Mouse (Mus musculus) adrenal gland, adult 18-20 months (tissue): ENCODE measurements at regions not wholly inside any gene's neighbourhood (a gene's known extent, or its start where the extent isn't known, plus 50 kb on each side); places are given as distances from the start of the nearest gene placed in this dataset.
A peak's percentile ranks its signal among the peaks of the same experiment; 100 is the strongest.

Experiments
- DNase-seq, 2 experiments: peaks; one replicate each; pipeline ENCODE4 v3.0.0; 2021 to 2022; ENCODE audit warnings: low spot score in 2 of 2

DNA sequence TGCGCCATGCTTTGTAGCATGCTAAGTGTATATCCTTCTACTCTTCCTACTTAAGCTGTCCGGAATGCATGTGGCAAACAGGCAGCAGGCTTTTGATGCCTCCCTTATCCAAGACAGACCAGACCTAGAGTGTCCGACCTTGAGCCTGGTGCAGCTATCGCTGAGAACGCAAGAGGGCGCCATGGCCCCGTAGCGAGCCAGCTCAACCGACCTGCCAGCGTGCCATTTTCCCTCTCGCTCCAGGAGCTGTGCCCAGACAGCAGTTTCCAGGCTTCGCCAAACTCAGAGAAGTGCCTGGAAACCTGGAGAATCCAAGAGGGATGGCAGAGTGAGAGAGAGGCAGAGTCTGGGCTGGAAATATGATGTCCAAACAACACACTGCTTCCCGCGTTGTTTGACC lies 155.8 kb upstream of the Gm12830 start:
- peak; percentile 75 to 77 for DNase-seq

DNA sequence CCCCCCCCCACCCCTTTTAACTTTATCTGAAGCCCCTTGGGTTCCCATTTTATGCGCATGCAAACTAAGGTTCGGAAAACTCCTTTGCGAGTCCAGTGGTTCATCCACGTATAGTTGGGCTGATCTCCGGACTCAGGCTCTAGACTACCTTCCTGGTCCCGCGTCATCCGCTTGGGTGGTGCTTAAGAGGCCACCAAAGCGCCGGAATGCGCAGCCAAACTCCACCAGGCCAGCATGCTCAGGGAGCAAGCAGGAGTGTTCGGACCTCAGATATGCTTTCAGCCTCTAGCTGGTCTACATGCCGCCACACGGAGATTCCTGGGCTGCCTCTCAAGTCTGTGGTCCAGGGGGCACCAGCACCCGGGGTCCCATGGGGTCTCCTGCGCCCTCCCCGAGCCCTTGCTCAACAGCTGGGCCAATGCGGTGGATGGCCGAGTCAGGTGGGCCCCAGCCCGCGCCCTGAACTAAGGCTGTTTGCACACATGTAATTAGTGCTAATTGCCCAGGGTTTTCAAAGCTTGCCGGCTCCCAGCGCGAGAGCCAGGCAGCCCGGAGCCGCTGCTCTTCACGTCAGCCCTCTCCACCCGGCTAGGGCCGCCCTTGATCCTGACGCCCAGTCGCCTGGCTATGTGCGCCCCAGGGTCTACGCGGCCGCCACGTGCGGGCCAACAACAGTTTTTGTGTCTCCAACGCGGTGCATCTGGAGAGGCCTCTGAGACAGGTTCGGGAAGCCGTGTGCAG lies 155.1 kb upstream of the Gm12830 start:
- no peak for DNase-seq

DNA sequence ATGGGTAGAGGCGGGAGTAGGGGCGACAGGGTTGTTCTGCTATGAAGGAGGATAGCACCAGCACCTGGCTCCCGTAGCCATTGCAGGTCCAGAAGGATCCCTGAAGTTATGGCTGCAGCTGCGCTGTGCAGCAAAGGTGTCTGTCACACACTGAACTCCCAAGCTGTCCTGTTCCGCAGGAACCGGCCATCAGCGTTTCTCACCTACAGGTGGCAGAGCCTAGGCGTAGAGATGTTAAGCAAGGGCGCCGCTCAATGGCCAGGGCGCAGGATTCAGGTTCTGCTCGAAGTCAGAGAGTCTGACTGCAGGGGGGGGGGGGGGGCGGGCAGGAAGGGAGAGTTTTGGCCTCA lies 154.6 kb upstream of the Gm12830 start:
- no peak for DNase-seq

DNA sequence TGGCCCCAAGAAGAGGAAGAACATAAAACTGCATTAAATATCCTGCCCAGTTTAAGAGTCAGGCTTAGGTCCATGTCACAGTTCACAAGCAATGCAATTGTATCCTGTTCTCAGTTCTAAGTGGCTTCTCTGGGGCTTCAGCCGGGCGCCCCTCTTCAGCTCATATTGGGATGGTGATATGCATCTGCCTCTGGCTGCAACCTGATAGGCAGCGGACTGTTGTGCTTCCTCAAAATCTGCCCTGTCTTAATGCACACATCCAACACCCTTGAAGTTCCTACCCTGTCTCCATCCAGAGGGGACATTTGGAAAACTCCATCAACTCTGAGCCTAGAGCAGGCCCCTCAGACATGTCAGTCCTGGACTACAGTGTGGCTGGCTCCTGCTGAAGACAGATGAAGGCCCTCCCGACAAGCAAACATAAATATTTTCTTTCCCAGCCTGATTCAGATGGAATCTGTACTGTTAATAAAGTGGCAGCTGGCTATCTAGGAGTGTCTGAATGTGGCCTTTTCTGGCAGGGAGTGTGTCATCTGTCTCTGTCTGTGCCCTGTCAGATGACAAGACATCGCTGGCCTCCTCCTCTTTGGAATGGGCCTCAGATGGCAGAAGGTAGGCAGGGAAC lies 149.3 kb upstream of the Gm12830 start:
- no peak for DNase-seq

DNA sequence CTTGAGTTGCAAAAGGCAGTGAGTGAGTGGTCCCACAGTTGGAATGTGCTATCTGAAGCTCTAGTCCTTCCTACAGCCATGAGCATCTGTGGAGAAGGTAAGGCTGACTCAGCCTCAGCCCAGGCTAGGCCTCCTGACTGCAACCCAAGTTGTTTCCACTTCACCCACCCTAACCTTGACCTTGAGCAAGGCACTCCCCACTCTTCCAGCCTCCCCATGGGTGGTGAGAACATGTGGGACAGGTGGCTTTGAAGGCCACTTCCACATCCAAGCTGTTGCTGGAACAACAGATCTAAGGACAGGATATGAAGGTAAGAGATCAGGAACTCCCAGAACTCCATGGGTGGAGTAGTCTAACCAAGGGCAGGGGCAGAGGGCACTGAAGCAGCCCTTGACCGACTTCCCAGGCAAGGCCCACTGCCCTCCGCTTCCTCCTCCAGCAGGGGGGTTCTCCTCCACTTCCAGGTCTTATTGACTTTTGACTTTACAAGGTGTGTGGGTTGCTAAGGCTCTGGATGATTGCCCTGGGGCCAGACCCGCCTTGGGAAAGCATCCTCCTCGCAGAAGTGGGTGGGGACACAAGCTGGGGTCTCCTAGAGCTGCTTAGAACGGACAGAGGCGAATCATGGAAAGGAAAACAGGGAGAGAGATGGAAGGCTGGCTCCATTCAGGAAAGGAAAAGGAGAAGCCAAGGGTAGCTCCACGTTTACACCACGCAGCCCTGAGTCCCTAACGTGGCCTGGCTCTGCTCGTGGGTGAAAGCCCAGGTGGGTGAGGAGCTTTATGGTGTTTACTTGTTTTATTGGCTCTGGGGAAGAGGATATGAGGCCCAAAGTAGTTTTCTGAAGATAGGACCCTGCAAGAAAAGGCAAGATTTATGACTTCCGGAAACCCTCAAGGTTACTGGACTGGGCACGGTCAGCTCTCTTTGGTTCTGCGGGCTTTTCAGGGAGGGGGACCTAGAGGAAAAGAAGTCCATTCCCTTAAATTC lies 144.3 kb upstream of the Gm12830 start:
- DNase-seq: peak in 1 of 2 experiments; percentile 9

DNA sequence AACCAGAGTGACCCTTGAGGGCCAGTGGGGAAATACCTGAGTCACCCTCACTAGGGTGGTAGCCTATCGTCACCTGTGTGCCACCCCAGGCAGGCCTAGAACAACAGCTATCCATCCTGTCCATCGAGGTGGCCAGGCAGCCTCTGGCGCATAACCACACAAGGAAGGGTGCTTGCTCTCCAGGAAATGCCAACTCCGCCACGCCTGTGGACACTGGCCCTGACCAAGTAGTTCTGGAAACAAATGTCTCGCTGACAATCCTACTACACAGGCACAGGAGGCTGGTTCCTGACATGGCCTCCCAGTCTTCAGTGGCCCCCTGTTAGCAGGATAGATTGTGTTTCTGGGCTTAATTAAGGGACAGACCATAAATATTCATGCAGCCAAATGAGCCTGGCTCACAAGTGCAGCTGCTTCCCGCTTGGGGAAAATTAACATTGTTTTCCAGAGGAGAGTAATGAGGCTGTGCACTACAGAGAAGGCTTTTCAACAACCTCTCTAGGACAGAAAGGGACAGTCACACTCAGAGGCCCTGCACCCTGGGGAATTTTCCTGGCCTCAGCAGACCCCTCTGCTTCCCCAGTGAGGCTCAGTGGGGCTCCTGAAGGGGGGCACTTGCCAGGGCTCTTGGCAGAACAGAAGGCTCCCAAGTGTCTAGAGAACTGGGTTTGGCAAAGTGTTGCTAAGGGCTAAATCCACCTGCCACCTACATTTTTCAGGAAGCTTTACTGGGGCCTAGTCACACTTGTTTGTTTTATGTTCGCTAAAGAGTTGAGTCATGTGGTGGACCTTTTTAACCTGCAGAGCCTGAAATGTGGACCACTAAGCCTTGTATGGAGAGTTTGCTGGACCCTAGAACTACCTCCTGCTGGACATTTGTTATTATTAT lies 143.2 kb upstream of the Gm12830 start:
- DNase-seq: no peak

DNA sequence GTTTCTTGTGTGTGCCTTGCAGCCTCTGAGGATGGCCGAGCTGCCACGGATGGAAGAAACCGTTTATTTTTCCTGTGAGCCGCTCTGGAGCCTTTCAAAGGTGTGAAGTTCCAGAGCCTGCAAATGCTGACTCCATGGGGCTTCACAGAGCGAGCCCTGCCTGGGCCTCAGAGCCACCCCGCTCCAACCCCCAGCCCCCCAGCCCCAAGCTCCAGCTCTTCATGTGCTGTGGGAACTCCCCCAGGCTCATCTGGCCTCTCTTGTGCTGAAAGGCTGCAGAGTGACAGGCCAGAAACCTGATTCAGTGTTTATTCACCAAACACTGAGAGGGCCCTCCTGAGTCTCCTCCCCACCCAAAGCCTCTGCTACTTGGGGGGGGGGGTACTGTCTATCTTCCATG lies 141.2 kb upstream of the Gm12830 start:
- no peak for DNase-seq

DNA sequence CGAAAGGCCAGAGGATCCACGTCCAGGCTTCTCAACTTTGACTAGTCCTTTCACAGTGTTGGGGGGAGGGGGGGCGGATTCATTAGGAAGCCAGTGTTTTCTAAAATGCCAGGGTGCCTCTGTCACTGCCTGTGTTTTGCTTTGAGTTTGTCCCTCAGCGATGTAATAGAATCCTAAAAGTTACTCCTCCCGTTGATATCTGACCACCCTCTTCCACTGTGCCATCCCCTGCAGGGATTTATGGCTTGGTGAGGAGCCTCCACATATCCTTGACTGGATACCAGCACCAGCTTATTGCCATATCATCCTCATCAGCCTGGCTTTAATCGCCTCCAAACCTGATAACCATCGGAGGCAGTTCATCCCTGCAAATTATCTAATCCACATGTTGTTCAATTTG lies 138.6 kb upstream of the Gm12830 start:
- DNase-seq: no peak

DNA sequence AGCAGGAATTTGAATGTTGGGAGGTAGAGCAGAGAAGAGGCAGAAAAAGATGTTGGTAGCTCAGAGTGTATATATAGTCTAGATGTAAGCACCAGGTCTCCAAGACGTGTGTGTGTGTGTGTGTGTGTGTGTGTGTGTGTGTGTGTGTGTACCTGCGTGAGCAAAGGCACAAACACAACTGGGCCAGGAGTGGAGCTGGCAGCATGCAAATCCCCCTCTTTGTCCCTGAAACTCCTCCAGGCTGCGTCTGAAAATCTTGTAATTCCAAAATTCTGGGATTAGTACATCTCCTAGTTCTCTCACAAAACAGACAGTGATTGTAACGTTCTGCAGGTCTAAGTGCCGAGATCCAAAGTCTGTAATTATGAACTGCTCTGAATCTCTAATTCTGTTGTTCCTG lies 137.8 kb upstream of the Gm12830 start:
- DNase-seq: no peak

DNA sequence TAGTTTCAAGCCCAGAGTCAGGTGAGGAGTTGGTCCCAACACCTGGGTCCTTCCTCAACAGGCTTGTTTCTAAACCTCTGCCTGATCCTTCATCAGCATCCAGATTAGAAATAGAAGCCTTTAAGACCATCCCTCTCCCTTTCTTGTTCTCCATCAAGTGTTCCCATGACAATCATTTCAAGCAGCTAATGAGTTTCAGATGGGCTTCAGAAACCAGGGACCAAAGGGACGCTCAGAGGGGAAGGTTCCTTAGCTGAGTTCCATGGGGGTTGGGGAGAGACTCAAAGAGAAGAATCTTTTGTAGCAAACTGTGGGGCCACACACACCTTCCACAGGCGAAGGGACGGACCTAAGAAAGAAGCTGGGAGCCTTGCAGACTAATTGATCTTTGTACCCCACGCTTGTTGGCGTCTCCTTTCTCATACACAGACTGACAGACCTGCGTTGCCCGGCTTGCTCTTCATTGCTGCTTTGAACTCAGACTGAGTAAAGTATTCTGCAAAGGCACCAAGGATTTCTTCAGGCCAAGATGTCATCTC lies 136.6 kb upstream of the Gm12830 start:
- no peak for DNase-seq

DNA sequence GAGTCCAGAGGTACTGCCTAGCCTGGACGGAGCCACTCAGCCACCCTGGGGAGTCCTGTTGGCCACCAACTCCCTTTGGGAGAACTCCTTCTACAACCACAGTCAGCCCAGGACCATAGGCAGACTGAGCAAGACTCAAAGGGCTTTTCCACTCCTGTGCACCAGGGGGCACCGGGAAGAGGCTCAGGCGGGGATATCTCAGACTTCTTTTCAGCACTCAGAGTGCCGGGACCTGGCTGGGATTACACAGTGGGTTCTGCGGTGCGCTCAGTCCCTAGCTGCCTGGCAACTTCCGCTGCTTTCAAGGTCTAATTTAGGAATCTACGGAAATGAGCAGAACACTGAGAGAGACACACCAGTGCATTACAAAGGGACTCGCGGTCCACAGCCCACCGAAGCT lies 136.1 kb upstream of the Gm12830 start:
- DNase-seq: no peak

DNA sequence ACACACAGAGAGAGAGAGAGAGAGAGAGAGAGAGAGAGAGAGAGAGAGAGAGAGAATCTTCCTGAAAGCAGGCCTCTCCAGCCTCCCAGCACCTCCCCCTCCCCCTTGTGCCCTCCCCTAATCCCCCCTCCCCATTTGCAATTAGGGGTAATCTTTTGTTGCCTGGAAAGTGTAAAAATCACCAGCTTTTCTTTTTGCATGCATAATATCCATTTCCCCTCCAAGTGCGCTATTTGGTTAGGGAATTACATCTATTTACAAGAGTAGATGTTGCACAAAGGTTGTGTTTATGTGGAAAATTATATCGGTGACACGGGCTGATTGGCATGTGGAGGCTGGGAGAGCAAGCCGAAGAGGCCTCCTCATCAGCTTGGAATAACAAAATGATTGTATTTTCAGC lies 135.4 kb upstream of the Gm12830 start:
- DNase-seq: no peak

DNA sequence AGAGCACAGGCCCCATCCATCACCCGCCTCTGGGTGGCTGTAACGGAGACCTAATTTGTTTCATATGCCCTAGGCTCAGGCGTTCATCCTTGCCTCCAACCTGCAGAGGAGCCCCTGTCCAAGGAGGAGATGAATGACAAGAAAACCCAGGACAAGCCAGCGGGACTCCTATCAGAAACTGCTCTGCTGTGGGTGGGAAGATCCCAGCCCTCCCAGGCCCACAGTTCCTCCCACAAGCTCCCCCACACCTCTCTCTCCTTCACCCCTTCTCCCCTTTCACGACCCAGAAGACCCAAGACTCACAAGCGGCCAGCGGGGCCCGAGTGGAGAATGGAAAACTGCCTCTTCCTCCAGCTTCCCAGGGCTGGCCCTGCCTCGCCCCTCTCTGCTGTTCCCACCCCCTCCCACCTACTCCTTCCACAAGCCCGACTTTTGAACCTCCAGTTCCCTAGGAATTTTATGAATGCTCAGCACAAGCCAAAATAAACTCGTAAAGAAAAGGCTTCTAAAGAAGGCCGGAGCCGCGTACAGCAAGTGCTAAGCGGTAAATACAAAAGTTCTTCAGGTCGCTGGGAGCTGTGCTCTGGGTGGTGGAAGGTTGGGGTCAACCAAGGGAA lies 133.1 kb upstream of the Gm12830 start:
- DNase-seq: no peak

DNA sequence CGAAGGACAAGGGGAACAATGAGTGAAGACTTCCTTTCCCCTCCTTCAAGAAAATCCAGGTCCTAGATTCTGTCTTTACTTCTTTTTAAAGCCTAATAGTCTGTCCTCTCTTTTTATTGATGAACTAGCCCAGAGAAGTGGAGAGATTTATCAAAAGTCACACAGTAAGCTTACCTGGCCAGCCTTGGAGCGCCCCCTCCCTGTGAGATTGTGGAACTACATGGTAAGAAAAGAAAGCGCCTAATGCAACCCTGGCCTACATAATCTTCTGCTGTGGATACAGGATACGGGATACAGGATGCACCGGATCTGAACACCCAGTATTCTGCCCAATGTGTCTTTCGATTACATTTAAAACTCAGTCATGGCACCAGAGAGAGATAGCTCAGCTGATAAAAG lies 132.6 kb upstream of the Gm12830 start:
- DNase-seq: no peak

DNA sequence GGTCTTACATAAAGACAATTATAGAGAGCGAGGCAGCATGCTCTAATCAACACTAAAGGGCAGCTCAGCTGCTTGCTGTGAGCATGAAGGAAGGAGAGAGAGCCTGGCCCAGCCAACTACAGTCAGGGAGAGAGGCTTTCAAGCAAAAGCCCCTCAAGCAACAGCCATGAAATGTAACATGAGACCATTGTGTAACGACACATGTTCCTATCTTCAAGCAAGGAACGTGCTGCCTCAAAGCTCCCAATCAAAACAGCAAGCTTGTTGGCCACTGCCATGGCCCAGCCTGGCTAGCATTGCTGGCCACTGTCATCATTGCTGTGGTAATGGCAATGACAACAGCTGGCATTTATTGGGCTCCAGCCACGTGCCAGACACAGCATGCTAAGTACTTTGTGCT lies 115.9 kb upstream of the Gm12830 start:
- DNase-seq: no peak

DNA sequence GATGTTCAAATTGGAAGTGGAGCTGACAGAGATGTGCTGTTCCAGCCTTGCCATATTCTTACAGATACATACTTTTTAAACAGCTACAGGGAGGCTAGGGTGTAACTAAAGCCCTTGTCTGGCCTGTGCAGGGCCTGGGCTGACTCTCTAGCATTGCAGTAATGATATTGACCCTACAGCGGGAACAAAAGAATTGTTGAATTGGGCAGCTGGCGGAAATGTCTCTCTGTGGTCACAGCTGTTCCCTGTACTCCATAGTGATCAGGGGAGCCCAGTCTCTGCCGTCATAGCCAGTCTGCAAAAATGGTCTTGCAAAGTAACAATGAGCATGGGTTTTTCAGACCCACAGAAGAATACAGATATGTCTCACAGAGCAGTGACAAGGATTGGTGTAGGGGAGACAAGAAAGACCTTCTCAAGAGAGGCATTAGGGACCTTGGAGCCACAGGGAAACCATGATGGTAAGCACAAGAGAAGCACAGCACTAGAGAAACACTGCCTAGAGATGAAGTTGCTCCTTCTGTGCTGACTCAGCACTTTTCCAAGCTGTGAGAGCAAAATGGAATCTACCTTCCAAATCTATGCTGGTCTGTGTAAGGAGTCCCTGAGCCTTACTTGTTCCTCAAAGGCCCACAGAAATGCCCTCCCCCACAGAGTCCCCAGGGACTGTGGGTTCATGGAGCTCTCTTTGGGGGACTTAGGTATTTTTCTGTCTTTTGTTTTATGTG lies 111.2 kb upstream of the Gm12830 start:
- DNase-seq: no peak

DNA sequence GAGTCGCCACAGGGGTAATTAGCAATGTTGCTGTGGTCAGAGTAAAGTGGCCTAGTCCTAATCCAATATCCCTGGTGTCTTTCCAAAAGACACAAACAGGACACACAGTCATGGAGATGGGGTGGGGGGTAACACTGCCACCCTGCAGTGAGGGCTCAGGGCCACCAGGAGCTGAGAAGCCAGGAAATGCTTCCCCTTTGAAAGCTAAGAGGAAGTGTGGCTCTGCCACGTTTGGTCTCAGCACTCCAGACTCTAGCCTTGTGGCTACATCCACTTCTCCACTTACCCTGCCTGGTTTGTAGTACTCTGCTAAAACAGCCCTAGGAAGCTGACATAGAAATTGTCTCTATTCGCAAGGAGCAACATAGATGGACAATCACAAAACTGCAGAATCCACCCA lies 110.4 kb upstream of the Gm12830 start:
- no peak for DNase-seq

DNA sequence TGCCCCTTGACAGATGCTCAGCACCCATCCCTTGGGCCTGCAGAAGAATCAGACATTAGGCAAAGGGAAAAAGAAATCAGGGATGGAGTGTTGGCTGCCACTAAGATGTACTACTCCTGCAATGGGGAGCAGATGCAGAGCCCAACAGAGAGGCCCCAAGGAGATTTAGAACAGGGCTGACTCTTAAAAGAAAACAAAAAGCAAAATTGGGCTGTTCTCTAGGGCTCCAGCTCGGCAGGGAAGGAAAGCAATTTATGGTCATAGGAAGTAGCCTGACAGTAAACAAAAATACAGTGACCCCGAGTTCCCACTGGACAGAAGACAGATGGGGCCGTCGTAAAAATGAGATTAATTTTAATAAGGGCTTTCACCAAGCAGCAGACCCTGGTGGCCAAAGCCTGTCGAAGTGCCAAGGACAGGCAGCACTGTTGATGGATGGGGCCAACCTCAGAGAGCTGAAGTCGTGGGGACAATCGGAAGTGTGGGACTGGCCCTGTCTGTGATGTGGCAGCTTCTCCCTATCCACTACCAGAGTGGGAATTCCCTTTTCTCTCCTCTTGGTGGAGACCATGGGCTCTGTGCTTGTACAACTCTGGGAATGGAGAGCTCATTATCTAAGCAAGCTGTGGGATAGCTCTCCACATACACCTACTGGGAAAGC lies 109.4 kb upstream of the Gm12830 start:
- DNase-seq: no peak

DNA sequence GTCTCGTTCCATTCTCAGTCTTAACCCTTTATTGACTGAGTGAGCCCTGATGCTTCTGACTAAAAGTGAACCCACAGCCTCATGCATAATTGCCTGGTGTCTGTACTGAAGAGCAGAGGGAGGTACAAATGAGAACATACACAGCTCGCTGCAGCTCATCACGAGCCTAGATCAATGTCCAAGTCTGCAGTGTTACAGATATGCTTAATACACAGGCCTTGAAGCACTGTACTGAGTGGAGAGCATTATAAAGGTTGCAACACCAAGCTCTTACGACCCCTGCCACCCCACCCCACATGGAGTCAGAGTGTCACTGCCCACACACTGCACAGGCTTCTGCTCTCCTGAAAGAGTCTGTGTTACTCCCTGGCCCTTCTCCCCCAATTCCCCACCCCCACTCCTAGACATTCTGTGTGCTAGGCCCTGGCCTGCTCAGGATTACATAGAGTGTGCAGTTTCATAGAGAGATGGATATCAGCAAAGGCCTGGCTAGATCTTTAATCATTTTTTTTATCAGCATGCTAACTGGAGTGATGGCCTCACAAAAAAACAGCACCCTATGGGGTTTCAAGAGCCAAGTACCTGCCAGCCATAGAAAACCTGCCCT lies 108.5 kb upstream of the Gm12830 start:
- no peak for DNase-seq
